Mouse (Mus musculus) small intestine, adult 2 months (tissue): ENCODE data around the gene Zdhhc18.

Experiments used
- CTCF ChIP-seq: fragments of 200-500 bp; IDR thresholded peaks from 2 replicates; pipeline ENCODE4 v1.5.1; 2012; ENCODE audit warnings: low read depth, mild to moderate bottlenecking, control low read depth, inconsistent platforms, low read length, moderate library complexity, mixed read lengths; ENCODE audit not compliant: insufficient replicate concordance, insufficient read length; ENCODE audit errors: extremely low read depth
- POLR2A ChIP-seq: fragments of 200-500 bp; IDR thresholded peaks from 2 replicates; pipeline ENCODE4 v1.6.1; 2012; ENCODE audit warnings: low read depth, mild to moderate bottlenecking, control low read depth, inconsistent platforms, low read length, moderate library complexity

- TF ChIP-seq CTCF (no peak), POLR2A (peak; percentile 14; the same call in 1 of the 2 replicates)
These were observed 24.3 kb downstream of the Zdhhc18 start for GRCm38 (mm10) chr4:133625621-133626071.
